Mouse (Mus musculus) cortical plate, adult 2 months (tissue): ENCODE measurements around the gene Adam8. TPM values are rescaled to one million over a fixed set of nuclear protein-coding genes. Genes with fewer than 3 reads are reported as not detected.
A peak's percentile ranks its signal among the peaks of the same experiment; 100 is the strongest.

ENCODE experiments used
- H3K27ac ChIP-seq: fragments of 200-500 bp; 2 replicates; pipeline ENCODE4 v1.5.1; 2012; ENCODE audit warnings: low read length, control low read depth, inconsistent platforms; ENCODE audit not compliant: insufficient read depth
- H3K4me1 ChIP-seq: fragments of 200-500 bp; 2 replicates; pipeline ENCODE4 v1.6.1; 2011; ENCODE audit warnings: low read length; ENCODE audit not compliant: control insufficient read depth, insufficient read depth
- H3K4me3 ChIP-seq: fragments of 200-500 bp; 2 replicates; pipeline ENCODE4 v1.5.1; 2011; ENCODE audit warnings: mild to moderate bottlenecking, low read length, control low read depth; ENCODE audit not compliant: insufficient read depth
- CTCF ChIP-seq: fragments of 200-500 bp; IDR thresholded peaks from 2 replicates; pipeline ENCODE4 v1.5.1; 2011; ENCODE audit warnings: mild to moderate bottlenecking, control low read depth, low read length; ENCODE audit not compliant: insufficient read depth; ENCODE audit errors: extremely low read depth
- POLR2A ChIP-seq: fragments of 200-500 bp; IDR thresholded peaks from 2 replicates; pipeline ENCODE4 v1.6.1; 2011; ENCODE audit warnings: mild to moderate bottlenecking, low read length, control low read depth; ENCODE audit not compliant: insufficient read depth; ENCODE audit errors: extremely low read depth
- polyA plus RNA-seq: library from polyadenylated mRNA; depleted of rRNA; stranded (reverse); fragments of >200 nt; gene quantifications from 2 replicates; pipeline ENCODE4 v1.2.3, GENCODE M21; 2012

Adam8 gene
- polyA plus RNA-seq, 1 experiment, result 6.2 TPM

GRCm38 (mm10) chr7:139950283-139950971 is 41.9 kb downstream of the Adam8 start:
- Histone ChIP-seq H3K4me3 (peak overlapping the region; percentile 34), H3K4me1 (no peaks in the 10 kb centered on the region), H3K27ac (no peak overlapping the region)
- TF ChIP-seq POLR2A (no peak), CTCF (no peak)

- H3K4me3 ChIP-seq, result peak overlapping the region; percentile 34
- H3K4me1 ChIP-seq, result no peaks in the 10 kb centered on the region
- no peak overlapping the region for H3K27ac ChIP-seq
- TF ChIP-seq CTCF (no peak), POLR2A (no peak)
These were observed 42.5 kb downstream of the Adam8 start for GRCm38 (mm10) chr7:139949893-139950282.

- Histone ChIP-seq H3K4me1 (no peaks in the 10 kb centered on the region), H3K27ac (no peak overlapping the region), H3K4me3 (no peak overlapping the region)
- TF ChIP-seq POLR2A (no peak), CTCF (no peak)
These were observed 46.3 kb downstream of the Adam8 start for GRCm38 (mm10) chr7:139946032-139946431.

- TF ChIP-seq POLR2A, result no peak
- no peak for TF ChIP-seq CTCF
- Histone ChIP-seq H3K4me1 (no peaks in the 10 kb centered on the region), H3K4me3 (no peak overlapping the region), H3K27ac (no peak overlapping the region)
These were observed 46.8 kb downstream of the Adam8 start for GRCm38 (mm10) chr7:139945516-139945915.

GRCm38 (mm10) chr7:139944291-139945240 is 47.8 kb downstream of the Adam8 start:
- no peak for TF ChIP-seq POLR2A
- H3K4me3 ChIP-seq, result no peak overlapping the region; the same call in 1 of the 2 replicates

GRCm38 (mm10) chr7:139943674-139944281 is 48.6 kb downstream of the Adam8 start, which contains the start of gene Utf1:
Utf1 (plus strand) TSS chr7:139943789.
- H3K27ac ChIP-seq, result no peak within 1 kb of the TSS
- H3K4me1 ChIP-seq, result no peaks in the 10 kb centered on the region
- no peak for TF ChIP-seq CTCF
- TF ChIP-seq POLR2A, result no peak
- no peak within 1 kb of the TSS; the same call in 1 of the 2 replicates for H3K4me3 ChIP-seq

More at GRCm38 (mm10) chr7:139944291-139945240, 47.8 kb downstream of the Adam8 start:
- no peak overlapping the region for H3K27ac ChIP-seq
- no peaks in the 10 kb centered on the region for H3K4me1 ChIP-seq

- no peak overlapping the region for H3K27ac ChIP-seq
- no peak overlapping the region for H3K4me3 ChIP-seq
- H3K4me1 ChIP-seq, result no peaks in the 10 kb centered on the region
- no peak for TF ChIP-seq POLR2A
- no peak for TF ChIP-seq CTCF
These were observed 51.7 kb downstream of the Adam8 start for GRCm38 (mm10) chr7:139940476-139941209.

- TF ChIP-seq CTCF (no peak), POLR2A (no peak)
- H3K4me3 ChIP-seq, result no peak overlapping the region
- no peak overlapping the region for H3K27ac ChIP-seq
- no peaks in the 10 kb centered on the region for H3K4me1 ChIP-seq
These were observed 54.6 kb downstream of the Adam8 start for GRCm38 (mm10) chr7:139937810-139938209.

- Histone ChIP-seq H3K27ac (no peak overlapping the region), H3K4me1 (no peaks in the 10 kb centered on the region), H3K4me3 (no peak overlapping the region)
- TF ChIP-seq CTCF (no peak), POLR2A (no peak)
These were observed 55.2 kb downstream of the Adam8 start for GRCm38 (mm10) chr7:139937138-139937537.
